Mouse (Mus musculus) intestine, postnatal 0 days (tissue): ENCODE measurements at regions not wholly inside any gene's neighbourhood (a gene's known extent, or its start where the extent isn't known, plus 50 kb on each side); places are given as distances from the start of the nearest gene placed in this dataset.
A peak's percentile ranks its signal among the peaks of the same experiment; 100 is the strongest.
"Not testable (repeated sequence)": the region's sequence is repeated elsewhere in the genome, so short reads cannot be mapped to it uniquely, and the experiment has no call there.

Source experiments
- ATAC-seq: fragments of 200-750 bp; cut with Nextera tagmentation; 2 replicates; pipeline ENCODE4 v1.8.0; 2017; ENCODE audit warnings: mild to moderate bottlenecking, moderate TSS enrichment, moderate library complexity
- H3K27ac ChIP-seq: fragments of 300-500 bp; sonication (generic); 2 replicates; pipeline ENCODE4 v1.5.1; 2014; ENCODE audit warnings: mild to moderate bottlenecking, low read depth, low read length, moderate library complexity
- H3K27me3 ChIP-seq: fragments of 300-500 bp; sonication (generic); replicated peaks from 2 replicates; pipeline ENCODE4 v1.6.1; 2014; ENCODE audit warnings: low read length, mixed read lengths; ENCODE audit not compliant: control insufficient read depth, insufficient read depth
- H3K36me3 ChIP-seq: fragments of 300-500 bp; sonication (generic); 2 replicates; pipeline ENCODE4 v1.6.1; 2014; ENCODE audit warnings: mild to moderate bottlenecking, moderate library complexity; ENCODE audit not compliant: control insufficient read depth, insufficient read depth
- H3K4me1 ChIP-seq: fragments of 300-500 bp; sonication (generic); replicated peaks from 2 replicates; pipeline ENCODE4 v1.6.1; 2014; ENCODE audit warnings: antibody characterized with exemption, low read length, mixed read lengths; ENCODE audit not compliant: control insufficient read depth, insufficient read depth
- H3K4me2 ChIP-seq: fragments of 300-500 bp; sonication (generic); replicated peaks from 2 replicates; pipeline ENCODE4 v1.6.1; 2014; ENCODE audit warnings: low read depth, mild to moderate bottlenecking, moderate library complexity
- H3K4me3 ChIP-seq: fragments of 300-500 bp; sonication (generic); 2 replicates; pipeline ENCODE4 v1.5.1; 2014; ENCODE audit warnings: low read depth, low read length
- H3K9ac ChIP-seq: fragments of 300-500 bp; sonication (generic); 2 replicates; pipeline ENCODE4 v1.6.1; 2014; ENCODE audit warnings: mild to moderate bottlenecking, low read depth, low read length
- H3K9me3 ChIP-seq: fragments of 300-500 bp; sonication (generic); 2 replicates; pipeline ENCODE4 v1.6.1; 2016; ENCODE audit warnings: mixed run types; ENCODE audit not compliant: control insufficient read depth
- CTCF ChIP-seq: sonication (generic); IDR thresholded peaks from 2 replicates; pipeline ENCODE4 v1.5.1; 2016; ENCODE audit warnings: low read depth, mild to moderate bottlenecking, control low read depth, antibody characterized with exemption, moderate library complexity
- WGBS: fragments of 180-500 bp; shearing (Covaris S2); extraction: QIAGEN DNeasy Blood & Tissue Kit; methylation state at CpG from one replicate; pipeline ENCODE4 v1.1.7; 2014; 5-methylcytosine and 5-hydroxymethylcytosine counted together

- Histone ChIP-seq H3K36me3 (no peaks in the 10 kb centered on the region), H3K9ac (no peak overlapping the region), H3K4me3 (no peak overlapping the region), H3K27me3 (no peaks in the 10 kb centered on the region), H3K4me1 (no peaks in the 10 kb centered on the region), H3K9me3 (no peaks in the 10 kb centered on the region), H3K4me2 (no peak overlapping the region), H3K27ac (no peak overlapping the region)
- TF ChIP-seq CTCF, result no peak
- 74% methylated on average over 3 of the region's 3 CpGs for WGBS
- no peak for ATAC-seq
Observed at GRCm38 (mm10) chr2:16849916-16850315, 493.8 kb downstream of the Plxdc2 start.

DNA sequence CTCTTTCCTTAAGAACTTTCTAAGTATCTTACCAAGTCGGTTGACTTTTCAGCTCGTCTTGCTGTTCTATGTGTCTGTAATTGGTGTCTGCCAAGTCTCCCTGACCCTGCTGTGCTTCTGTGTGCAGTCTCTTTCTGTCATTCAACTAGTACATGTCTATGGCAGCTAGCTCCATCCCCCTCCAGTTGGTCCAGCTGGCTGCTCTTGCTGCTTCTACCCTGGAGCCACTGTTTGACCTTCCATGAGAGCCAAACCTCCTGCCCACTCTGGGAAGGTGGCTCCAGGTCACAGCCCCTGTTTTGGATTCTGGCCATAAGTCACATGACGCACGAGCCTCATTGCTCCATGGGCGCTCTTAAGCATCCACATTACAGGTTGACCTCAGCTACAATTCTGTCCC is 504.0 kb downstream of the Plxdc2 start:
- WGBS, result 93% methylated on average over 5 of the region's 5 CpGs
- Histone ChIP-seq H3K27me3 (no peaks in the 10 kb centered on the region), H3K4me3 (no peak overlapping the region), H3K4me2 (no peak overlapping the region), H3K36me3 (no peaks in the 10 kb centered on the region), H3K4me1 (no peaks in the 10 kb centered on the region), H3K9ac (no peak overlapping the region), H3K27ac (no peak overlapping the region), H3K9me3 (no peaks in the 10 kb centered on the region)
- no peak for TF ChIP-seq CTCF
- ATAC-seq, result no peak

- TF ChIP-seq CTCF, result no peak
- 82% methylated on average over 4 of the region's 4 CpGs for WGBS
- Histone ChIP-seq H3K36me3 (no peaks in the 10 kb centered on the region), H3K9ac (no peak overlapping the region), H3K4me3 (no peak overlapping the region), H3K27me3 (no peaks in the 10 kb centered on the region), H3K4me2 (no peak overlapping the region), H3K27ac (no peak overlapping the region), H3K9me3 (no peaks in the 10 kb centered on the region), H3K4me1 (no peaks in the 10 kb centered on the region)
- ATAC-seq, result no peak
Observed at GRCm38 (mm10) chr2:16866163-16866852, 510.2 kb downstream of the Plxdc2 start.

GRCm38 (mm10) chr2:16892381-16892780 is 536.3 kb downstream of the Plxdc2 start:
- 55% methylated on average over 6 of the region's 6 CpGs for WGBS
- H3K4me2 ChIP-seq, H3K9ac ChIP-seq, ATAC-seq, H3K9me3 ChIP-seq, H3K27me3 ChIP-seq, H3K4me1 ChIP-seq, H3K4me3 ChIP-seq, H3K36me3 ChIP-seq, H3K27ac ChIP-seq: not testable (repeated sequence)

GRCm38 (mm10) chr2:16909246-16910038 is 553.3 kb downstream of the Plxdc2 start:
- H3K9me3 ChIP-seq, result no peaks in the 10 kb centered on the region
- TF ChIP-seq CTCF, result no peak
- H3K4me3 ChIP-seq, result no peak overlapping the region
- H3K9ac ChIP-seq, result no peak overlapping the region
- ATAC-seq, result no peak
- no peaks in the 10 kb centered on the region for H3K4me1 ChIP-seq
- H3K4me2 ChIP-seq, result no peak overlapping the region
- 50% methylated on average over 1 of the region's 1 CpGs for WGBS
- H3K27ac ChIP-seq, result no peak overlapping the region
- no peaks in the 10 kb centered on the region for H3K27me3 ChIP-seq
- H3K36me3 ChIP-seq, result no peaks in the 10 kb centered on the region

GRCm38 (mm10) chr2:16914633-16915032 is 558.5 kb downstream of the Plxdc2 start:
- Histone ChIP-seq H3K27ac (no peak overlapping the region), H3K27me3 (no peaks in the 10 kb centered on the region), H3K4me2 (no peak overlapping the region), H3K4me1 (no peaks in the 10 kb centered on the region), H3K4me3 (no peak overlapping the region), H3K36me3 (no peaks in the 10 kb centered on the region), H3K9me3 (no peaks in the 10 kb centered on the region), H3K9ac (no peak overlapping the region)
- peak; percentile 57 for TF ChIP-seq CTCF
- 32% methylated on average over 2 of the region's 2 CpGs for WGBS
- ATAC-seq, result no peak
